Mouse (Mus musculus): ENCODE measurements around the gene Ddx43.
"Not testable (repeated sequence)": the region's sequence is repeated elsewhere in the genome, so short reads cannot be mapped to it uniquely, and the experiment has no call there.

The Ddx43 gene

DNA sequence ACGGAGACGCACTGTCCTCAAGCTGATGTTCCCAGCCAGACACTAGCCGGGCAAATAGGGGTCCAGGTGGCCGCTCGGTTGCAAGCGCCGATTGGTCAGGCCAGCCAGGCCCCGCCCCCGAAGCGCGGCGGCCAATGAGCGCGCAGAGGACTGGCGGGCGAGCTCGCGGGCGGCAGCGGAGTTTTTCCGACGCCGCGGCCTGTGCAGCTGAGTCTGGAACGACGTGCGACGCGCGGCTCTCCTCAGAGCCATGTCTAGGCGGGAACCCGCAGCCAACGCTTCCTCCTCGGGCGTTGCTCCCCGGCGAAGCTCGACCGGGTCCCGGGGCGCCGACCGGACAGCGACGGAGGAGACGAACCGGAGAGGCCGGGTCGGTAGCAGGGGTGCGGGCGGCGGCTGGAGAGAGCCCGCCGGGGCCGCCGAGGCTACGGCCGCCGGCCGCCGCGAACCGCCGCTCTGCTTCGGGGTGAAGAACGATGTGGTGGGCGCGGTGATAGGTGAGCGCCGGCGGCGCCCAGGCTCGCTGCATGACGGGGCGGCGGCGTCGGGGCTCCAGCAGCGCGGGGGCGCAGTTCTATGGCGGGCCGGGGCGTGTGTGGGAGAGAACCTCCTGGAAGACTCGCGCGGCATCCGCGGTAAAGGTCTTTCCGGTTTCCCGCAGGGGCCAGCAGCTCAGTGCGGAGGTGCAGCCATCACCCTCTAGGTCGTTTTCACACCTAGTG is at the start of gene Ddx43:
TSS of gene Ddx43 (plus strand) at position 148 of the 722 bp plus-strand sequence.
- peak; percentile 7 to 10 for DNase-seq (ENCODE audit: low spot score in 2 of 2)

DNA sequence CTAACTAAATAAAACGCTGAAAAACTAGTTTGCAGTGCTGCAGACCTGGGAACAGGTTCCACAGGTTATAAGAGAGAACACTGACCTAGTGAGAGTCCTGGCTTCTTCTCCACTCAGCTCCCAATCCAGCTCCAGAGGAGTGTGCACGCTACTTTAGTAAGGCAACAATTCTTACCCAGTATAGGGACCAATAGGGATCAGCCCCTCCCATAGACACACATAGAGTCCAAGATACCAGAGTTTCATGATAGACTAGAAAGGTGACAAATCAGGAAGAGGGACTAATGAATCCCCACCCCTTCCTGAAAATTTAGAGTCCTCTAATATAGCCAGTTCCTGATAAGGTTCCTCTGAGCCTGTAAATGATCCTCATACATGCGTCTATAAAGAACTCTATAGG is 48.6 kb upstream of the Ddx43 start:
- DNase-seq (ENCODE audit: low spot score in 2 of 2): no peak

DNA sequence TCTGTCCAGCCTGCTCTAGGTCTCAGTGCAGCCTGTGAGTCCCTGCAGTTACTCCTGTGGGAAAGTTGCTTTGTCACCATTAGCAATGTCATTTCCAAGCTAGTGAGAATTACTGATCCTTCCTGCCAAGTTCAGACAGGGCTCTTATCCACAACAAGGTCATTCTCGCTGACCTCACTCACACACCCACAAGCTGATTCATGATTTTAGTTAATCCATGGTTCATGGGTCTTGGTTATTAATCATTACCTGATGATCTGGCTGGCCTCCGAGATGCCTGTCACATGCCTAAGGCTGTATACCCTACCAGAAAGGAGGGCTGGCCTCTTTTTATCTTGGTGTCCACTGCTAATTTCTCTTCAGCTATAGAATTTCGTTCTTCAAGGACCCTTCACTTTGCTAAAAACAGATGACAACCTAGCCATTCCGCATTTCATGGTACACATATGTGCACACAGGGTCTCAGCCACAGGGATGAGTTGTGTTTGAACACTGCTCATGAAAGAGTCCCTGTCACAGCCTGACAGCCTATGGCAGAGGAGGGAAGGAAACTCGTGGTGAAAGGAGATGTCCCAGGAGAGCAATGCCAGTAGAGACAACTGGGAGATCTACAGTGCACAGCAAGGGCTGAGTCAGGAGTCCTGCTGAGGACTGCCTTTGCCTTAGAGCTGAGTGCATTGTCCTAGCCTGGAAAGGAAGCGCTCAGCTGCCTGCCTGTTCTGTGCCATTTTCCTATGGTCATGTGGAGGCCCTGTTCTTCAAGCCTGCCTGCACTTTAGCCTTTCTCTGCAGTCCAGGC is 47.2 kb upstream of the Ddx43 start:
- not testable (repeated sequence) for DNase-seq (ENCODE audit: low spot score in 2 of 2)

DNA sequence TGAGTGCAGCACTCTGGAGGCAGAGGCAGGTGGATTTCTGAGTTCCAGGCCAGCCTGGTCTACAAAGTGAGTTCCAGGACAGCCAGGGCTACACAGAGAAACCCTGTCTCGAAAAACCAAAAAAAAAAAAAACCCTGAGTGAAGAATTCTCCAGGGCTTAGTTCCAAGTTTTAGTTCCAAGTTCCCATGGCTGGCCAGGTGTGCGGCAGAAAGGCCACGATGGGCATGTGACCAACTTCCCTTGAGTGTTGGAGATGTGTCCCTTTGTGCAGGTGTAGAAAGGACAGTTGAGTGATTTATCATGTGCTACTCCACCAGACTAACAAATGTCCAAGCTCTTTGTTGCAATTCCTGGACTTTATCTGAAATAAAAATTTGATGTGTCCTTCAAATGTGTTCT is 46.4 kb upstream of the Ddx43 start:
- not testable (repeated sequence) for DNase-seq (ENCODE audit: low spot score in 2 of 2)

DNA sequence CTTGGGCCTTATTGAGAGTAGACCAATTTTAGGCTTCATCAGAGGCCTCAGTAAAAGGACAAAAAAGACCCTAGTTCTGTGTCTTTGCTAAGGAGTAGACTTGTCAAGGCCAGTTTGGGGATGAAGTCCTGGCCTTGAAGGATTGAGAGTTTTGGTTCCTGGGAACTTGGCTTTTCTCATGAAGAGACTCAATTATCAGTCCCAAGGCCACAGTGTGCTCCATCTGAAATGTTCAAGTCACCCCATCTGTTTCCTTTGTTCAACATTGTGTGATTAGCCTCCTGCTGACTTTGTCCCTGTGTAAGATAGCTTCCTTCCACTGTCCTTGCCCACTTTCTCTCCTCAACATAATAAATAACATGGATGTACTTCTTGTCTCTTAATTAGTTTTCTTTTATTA is 45.6 kb upstream of the Ddx43 start:
- not testable (repeated sequence) for DNase-seq (ENCODE audit: low spot score in 2 of 2)

DNA sequence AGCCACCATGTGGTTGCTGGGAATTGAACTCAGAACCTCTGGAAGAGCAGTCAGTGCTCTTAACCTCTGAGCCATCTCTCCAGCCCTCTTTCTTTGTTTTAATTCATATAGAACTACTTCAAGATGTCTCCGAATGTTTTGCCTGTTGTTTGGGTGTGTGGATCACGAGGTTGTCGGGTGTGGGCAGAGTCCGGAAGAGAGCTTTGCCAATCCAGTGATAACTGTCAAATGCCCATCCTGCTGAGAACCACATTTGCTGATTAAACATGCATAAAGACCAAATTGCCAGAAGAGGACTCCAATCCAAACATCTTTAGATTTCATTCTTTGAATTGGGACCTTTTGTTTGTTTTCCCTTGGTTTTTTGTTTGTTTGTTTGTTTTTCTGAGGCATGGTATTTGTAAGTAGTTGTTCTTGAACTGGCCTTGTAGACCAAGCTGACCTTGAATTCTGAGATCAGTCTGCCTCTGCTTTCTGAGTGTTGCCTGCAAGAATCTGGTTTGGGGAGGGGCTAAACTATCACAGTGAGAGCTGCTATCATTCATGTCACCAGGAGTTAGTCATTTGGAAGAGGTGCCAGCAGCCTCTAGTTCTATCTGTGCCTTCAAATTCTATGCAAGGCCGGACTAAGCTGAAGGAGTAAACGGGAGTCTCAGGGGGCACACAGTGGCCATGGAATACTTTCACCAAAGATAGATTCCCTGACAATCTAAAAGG is 43.9 kb upstream of the Ddx43 start:
- DNase-seq (ENCODE audit: low spot score in 2 of 2): no peak

DNA sequence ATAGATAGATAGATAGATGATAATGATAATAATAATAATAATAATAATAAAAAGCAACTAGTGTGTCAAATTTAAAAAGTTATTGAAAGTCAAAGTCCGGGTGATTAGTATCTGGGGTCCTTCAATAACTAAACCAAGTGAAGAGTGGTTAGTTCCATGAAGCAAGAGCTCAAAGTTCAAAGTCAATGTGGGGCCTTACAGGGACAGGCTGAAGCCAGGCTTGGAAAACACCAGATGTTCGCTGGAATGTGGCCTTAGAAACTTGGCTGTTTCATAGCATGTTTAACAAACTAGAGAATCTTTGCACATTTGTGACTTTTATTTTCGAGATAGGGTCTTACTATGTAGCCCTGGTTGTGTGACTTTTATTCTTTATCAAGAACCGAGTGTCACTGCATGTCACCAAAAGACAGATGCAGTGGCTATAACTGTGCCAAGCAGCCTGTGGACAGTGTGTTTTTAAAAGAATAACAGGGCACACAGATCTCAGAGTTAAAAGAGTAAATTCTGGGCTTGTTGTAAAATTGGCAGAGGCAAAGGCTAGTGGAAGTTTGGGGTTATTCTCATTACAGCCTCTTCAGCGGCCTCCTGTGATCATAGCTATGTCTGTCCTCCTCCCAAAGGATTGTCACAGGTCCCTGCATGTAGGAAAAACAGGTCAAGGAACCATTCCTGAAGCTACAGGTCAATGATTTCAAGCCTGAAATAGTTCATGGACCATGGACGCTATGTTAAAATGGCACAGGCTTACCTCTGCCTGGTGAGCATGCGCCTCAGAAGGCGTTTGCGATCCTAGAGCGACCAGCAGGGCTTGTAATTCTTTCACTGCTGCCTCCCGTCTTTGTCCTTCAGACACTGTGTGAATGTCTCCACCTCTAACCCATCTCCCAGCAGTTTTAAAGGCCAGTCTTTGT is 40.7 kb upstream of the Ddx43 start:
- DNase-seq (ENCODE audit: low spot score in 2 of 2): no peak

DNA sequence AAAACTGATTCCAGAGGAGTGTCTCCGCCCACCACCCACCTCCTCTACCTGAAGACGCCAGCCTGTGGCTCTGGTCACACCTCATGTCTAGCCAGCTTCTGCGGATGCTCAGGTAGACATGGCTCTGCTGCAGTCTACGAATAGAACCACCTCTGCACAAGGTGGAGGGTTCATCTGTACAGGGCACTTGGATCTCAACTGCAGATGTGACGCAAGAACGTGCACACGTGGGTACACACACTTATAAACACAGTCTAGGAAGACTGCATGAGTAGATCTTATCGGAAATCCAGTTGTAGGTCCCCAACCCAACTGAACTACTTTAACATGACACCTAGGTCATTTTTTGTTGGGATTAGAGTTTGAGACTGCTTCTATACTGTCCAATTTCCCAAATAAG is 40.0 kb upstream of the Ddx43 start, which contains the start of gene Gsta2:
TSS of gene Gsta2 (minus strand) at position 178 of the 400 bp plus-strand sequence.
- no peak for DNase-seq (ENCODE audit: low spot score in 2 of 2)

DNA sequence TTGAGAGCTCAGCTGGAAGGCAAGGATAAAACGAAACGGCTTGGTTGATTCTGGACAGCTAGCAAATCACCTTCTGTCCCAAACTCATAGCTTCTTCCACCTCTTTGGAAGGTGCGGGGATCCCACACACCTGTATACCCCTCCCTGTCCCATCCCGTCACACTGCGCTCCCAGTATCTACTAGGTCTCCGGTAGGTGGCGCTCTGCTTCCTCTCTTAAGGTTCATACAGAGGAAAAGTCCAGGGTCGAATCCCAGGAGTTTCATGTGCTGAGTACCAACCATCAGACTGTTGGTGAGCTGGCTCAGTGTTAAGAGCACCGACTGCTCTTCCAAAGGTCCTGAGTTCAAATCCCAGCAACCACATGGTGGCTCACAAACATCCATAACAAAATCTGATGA is 37.5 kb upstream of the Ddx43 start:
- peak in 1 of 2 experiments; percentile 10 for DNase-seq (ENCODE audit: low spot score in 2 of 2)

DNA sequence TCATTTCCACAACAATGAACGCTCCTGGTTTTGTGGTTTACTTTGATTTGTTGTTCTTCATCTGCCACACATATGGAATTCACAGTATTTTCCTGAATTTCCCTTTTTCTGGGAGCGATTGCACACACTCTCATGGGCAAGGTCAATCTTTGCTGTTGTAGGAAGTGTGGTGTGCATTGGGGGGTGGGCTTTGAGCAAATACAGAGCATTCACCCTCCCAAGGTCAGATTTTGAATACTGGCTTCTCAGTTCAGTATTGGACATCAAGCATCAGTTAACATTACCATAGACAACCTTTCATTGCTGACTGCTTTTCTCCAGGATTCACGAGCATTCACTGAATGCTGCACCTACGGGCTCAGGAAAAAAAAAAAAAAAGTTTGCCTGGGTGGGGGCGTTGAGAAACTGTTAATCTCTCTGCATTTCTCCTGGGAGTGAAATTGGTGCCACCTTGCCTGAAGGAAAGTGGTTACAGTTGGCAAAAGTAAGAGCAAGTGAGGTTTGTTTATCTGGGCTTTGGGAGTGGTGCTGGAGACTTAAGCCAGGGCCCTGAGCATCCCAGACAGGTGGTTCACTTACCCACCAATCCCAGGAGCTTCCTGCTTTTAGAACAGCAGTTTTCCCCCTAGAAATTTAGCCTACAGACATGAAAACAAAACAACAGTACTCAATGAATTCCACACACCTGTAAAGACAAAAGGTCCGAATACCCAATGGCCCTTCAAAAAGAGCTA is 35.7 kb upstream of the Ddx43 start:
- DNase-seq (ENCODE audit: low spot score in 2 of 2): no peak

DNA sequence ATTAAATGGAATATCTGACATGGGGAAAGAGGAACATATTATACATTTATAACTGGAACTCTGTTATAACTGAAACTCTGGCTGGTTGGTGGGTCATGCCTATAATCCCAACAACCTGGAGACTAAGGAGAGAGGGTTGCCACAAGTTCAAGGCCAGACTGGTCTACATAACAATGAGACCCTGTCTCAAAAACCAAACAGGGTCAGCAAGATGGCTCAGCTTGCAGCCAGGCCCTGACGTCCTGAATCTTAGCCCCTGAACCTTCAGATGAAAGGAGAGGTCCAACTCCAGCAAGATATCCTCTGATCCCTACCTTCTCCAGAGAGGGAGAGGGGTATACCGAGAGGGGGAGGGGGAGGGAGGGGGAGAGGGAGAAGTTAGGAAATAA is 35.1 kb upstream of the Ddx43 start:
- DNase-seq (ENCODE audit: low spot score in 2 of 2): no peak

DNA sequence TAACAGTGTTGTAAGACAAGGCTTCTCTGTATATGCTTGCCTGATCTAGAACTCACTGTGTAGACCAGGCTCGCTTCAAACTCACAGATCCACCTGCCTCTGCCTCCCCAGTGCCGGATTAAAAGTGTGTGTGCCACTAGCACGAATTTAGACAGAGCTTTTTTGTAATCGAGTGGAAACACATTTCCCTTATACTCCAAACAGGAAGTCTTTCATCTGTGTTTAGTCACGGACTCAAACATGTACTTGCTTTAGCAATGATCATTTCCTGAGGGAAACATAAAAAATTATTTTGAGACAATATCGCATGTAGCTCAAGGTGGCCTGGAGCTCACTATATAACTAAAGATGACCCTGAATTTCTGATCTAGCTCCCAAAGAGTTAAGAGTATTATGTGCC is 32.2 kb upstream of the Ddx43 start:
- no peak for DNase-seq (ENCODE audit: low spot score in 2 of 2)

DNA sequence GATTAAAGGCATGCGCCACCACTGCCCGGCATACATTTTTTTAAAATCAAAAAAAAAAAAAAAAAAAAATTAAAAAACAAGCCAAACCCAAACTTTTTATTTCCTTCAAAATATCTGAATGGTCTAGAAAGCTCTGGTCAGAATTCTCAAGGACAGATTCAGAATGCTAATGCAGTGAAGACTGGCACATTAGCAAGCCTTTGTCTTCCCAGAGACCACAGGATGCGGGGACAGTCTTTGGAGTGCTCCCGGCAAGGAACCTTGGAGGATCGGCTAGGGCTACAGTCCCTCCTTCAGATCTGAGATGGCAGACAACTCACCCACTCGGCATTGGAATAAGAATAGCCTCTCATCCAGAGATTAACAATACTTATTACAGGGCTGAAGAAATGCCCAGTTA is 30.9 kb upstream of the Ddx43 start:
- DNase-seq (ENCODE audit: low spot score in 2 of 2): no peak

DNA sequence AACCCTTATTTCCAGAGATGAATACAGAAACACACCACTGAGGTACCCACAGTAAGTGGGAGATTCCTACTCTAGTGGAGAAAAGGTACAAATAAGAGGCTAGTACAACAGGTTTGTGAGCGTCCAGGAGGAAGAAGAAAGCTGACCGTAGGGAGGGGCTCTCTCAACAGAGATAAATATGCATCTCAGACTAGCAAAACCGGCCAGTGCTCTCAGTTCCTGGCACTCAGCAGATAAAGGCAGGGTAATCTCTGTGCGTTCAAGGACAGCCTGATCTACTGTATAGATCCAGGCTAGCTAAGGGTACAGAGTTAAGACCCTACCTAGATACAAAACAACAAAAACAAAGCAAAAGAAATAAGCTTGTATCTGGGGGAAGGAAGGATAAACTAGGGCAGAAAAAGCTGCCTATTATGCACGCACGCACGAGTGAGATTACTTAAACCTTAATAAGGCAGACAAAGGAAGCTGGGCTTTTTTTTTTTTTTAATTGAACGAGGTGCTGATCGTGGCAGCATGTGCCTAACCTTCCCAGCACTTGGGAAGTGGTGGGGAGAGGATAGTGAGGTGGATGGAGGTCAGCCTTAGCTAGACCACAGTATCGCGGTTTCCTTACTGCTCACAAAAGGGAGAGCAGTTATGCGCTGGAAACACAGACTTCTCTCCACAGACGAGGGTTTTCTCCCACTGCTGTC is 29.6 kb upstream of the Ddx43 start:
- no peak for DNase-seq (ENCODE audit: low spot score in 2 of 2)

DNA sequence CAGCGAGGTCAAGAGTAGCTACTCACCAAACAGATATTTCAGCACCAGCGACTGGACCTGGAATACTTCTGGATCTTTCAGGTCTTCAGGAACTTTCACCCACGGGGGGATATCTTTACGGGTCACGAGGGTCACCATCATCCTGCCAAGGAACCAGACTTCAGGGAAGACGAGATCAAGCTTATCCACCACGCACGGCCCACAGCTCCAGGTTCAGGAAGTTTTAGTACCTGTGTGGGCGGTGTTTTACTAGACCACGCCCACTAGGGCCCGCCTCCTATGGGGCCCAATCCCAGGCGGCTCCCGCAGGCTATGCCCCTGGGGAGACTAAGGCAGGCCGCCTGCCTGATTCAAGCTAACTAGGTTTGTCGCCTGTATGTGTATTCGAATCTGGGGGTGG is 27.6 kb upstream of the Ddx43 start, which contains the start of gene Dppa5a:
TSS of gene Dppa5a (minus strand) at position 219 of the 400 bp plus-strand sequence.
- DNase-seq (ENCODE audit: low spot score in 2 of 2): not testable (repeated sequence)

DNA sequence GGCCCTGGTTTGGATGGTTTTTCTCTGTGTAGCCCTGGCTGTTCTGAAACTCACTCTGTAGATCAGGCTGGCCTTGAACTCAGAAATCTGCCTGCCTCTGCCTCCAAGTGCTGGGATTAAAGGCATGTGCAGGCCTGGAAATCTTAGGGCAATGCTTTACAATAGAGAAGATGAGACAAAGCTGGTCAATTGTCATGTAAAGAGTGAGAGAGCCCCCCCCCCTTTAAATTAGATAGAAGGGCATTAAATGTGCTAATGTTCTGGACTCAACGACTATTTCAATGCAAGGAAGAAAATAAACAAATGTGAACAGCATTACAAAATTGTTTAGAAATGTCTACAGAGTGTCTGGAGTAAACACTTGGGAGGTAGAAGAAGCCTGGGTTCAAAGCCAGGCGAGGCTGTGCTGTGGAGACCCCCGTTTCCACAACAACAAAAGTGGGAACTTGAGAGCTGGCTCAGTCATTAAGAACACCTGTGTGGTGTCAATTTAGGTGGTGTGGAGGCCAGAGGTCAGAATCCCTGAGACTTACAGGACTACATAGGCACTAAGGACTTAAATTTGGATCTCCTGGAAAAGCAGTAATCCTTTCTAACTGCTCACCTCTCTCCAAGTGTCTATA is 26.8 kb upstream of the Ddx43 start:
- DNase-seq (ENCODE audit: low spot score in 2 of 2): no peak

DNA sequence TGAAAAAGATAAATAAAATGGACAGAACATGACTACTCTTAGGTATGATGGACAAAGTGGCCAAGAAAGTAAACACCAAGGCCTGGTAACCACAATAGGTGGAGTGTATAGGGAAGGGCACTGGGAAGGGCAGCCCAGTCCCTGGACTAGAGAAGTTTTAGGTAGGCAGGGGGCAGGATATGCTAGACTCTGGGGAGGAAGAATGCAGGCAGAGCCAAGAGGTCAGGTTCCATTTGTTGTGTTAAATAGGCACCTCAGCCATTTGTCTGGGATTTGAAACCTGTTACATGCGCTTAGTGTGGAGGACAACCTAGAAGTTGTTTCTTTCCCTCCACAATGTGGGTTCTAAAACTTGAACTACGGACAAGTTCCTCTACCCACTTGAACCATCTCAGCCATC is 26.2 kb upstream of the Ddx43 start:
- DNase-seq (ENCODE audit: low spot score in 2 of 2): no peak

DNA sequence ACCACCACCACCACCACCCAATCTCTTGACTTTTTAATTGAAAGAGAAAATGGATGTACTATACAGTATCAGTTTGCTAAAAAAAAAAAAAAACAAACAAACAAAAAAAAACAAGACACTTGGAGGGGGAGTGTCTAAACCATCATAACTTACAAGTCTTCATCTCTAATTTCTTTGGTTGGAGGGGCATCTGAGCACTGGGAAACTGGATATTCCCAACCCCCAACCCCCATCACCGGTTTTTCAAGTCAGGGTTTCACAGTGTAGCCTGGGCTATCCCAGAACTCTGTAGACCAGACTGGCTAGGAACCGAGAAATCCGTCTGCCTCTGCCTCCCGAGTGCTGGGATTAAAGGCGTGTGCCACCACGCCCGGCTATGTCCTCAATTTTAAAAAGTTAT is 25.8 kb upstream of the Ddx43 start:
- no peak for DNase-seq (ENCODE audit: low spot score in 2 of 2)

DNA sequence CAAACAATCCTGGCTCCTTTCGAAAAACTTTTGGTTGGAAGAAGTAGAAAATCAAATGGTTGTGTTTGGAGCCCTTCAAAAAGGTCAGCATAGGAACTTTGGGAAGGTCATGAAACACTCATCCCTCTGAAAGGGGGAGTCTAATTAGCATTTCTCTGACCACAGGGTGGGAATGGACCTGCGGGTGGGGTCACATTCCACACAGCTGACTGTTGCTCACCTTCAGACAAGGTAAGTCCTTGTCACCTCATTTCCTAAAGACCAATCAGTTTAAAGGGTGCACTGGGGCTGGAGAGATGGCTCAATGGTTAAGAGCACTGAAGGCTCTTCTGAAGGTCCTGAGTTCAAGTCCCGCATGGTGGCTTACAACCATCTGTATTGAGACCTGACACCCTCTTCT is 24.1 kb upstream of the Ddx43 start:
- DNase-seq (ENCODE audit: low spot score in 2 of 2): no peak
